Mouse (Mus musculus) effector memory CD4-positive, alpha-beta T cell, adult 5 months (primary cell): ENCODE measurements around the gene Gcsh. TPM values are rescaled to one million over a fixed set of nuclear protein-coding genes. Genes with fewer than 3 reads are reported as not detected.

ENCODE experiments used
- polyA plus RNA-seq: library from polyadenylated mRNA; unstranded; fragments of 100-300 nt; shearing (Covaris generic); gene quantifications from one replicate; pipeline ENCODE4 v1.2.1, GENCODE M21; 2017

Gcsh gene
- 7.2 TPM for polyA plus RNA-seq

DNA sequence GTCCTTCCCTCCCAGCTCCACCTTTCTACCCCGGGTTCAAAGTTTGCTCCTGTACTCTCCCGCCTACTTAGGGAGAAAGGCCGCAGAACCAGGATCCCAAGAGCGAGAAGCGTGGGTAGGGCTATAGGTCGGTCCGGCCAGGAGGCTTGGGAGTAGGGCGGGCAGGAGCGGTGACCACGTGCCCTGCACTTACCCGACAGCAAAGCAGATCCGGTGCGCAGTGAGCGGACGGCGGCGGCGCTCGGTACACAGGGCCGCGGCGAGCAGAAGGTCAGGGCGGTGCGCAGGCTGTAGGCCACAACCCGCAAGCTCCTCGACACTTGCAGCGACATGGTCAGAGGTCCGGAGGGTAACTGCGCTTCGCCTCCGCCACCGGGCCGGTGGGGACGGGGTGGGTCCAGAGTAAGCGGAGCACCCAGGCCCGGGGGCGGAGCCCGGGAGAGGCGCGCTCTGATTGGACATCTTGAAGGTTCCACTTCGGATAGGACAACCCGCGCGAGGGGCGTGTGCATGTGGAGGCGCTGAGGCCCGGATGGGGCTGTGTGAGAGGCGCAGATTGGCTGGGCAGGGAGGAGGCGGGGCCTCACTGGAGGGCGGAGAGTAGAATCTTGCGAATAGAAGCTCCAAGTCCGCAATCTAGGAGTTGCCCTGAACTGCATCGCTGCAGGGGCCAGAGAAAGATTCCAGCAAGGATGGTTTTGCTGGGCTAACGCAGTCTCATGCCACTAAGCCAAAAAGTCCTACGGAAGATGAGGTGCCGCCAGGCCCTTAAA, at the start of gene Gcsh:
Gene Gcsh (minus strand): TSS at position 443 of the 773 bp plus-strand sequence.

GRCm38 (mm10) chr8:116978631-116979256, 14.6 kb downstream of the Gcsh start, which contains the start of gene 1700030J22Rik:
TSS of gene 1700030J22Rik (minus strand) at chr8:116978959.

GRCm38 (mm10) chr8:116943161-116943554, 50.2 kb downstream of the Gcsh start, which contains the start of gene Atmin:
TSS of gene Atmin (plus strand) at chr8:116943393.

Other genes with a start within 250 kb of the Gcsh start
- gene Cmc2, start 72.1 kb downstream of the Gcsh start, polyA plus RNA-seq, result 26.9 TPM
- 1.5 TPM for gene Cenpn, start 71.8 kb downstream of the Gcsh start, polyA plus RNA-seq
- 16.5 TPM for gene Atmin, start 50.1 kb downstream of the Gcsh start, polyA plus RNA-seq
- 0.34 TPM for gene 1700030J22Rik, start 14.6 kb downstream of the Gcsh start, polyA plus RNA-seq
- gene Pkd1l2, start 88.9 kb upstream of the Gcsh start, polyA plus RNA-seq, result 0.41 TPM
- gene Bco1, start 102.3 kb upstream of the Gcsh start, polyA plus RNA-seq, result not detected
- 2.9 TPM for gene Gan, start 164.6 kb upstream of the Gcsh start, polyA plus RNA-seq